Mouse (Mus musculus) spleen, adult 2 months (tissue): ENCODE results near the gene Rnf216.

ENCODE experiments used
- CTCF ChIP-seq: fragments of 200-500 bp; IDR thresholded peaks from 2 replicates; pipeline ENCODE4 v1.5.1; 2011; ENCODE audit warnings: mild to moderate bottlenecking, inconsistent platforms; ENCODE audit not compliant: insufficient read depth, insufficient read length, insufficient replicate concordance; ENCODE audit errors: extremely low read depth
- POLR2A ChIP-seq: fragments of 200-500 bp; IDR thresholded peaks from 2 replicates; pipeline ENCODE4 v1.6.1; 2011; ENCODE audit warnings: low read depth, low read length, inconsistent platforms

DNA sequence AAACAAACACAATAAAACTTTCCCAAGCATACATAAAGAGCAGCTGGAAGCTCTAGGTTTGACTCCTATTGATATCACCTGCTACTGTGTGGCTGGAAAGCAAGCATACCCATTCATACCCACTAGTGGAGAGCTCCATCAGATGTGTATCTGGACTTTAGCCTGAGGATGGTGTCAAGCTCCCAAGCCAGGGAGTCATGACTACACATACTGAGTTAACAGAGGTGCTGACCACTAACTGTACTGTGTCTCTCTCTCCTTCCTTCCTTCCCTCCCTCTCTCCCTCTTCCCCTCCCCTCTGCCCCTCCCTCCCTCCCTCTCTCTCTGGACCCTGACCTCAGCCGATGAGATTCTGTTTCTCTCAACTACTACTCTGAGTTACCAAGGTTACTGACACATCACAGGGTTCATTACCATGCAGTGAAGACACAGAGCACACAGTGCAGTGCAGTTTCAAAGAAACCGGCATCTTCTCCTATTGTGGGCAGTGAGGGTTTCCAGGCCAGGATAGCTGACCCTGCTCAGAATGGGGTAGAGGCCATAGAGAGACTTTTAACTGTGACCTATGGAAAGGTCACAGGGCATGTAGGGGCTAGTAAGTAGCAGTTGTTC lies 51.9 kb downstream of the Rnf216 start:
- TF ChIP-seq POLR2A (no peak), CTCF (no peak)
